Mouse (Mus musculus): Measurements from ENCODE around the gene Il5.

The Il5 gene

DNA sequence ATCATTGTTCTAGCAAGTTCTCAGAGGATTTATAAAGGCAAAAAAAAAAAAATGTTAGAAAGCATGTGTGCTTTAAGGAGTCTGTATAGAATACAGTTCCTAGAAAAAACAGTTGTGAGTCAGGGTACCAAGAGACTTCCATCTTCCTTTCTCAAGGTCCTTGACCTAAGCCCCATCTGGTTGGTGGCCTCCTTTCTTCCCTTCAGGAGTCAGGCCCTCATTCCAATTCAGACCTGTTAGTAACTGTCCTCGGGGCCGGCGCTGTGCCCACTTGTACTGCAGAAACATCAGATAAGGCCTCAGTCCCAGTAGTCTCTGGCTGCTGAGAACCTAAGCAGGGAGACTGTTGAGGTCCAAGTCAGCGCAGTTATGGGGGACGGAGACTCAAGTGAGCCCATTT is 52.5 kb downstream of the Il5 start, which contains the start of gene Gm17334:
Gm17334 (minus strand) TSS at position 101 of the 400 bp plus-strand sequence.
- no peak for DNase-seq

DNA sequence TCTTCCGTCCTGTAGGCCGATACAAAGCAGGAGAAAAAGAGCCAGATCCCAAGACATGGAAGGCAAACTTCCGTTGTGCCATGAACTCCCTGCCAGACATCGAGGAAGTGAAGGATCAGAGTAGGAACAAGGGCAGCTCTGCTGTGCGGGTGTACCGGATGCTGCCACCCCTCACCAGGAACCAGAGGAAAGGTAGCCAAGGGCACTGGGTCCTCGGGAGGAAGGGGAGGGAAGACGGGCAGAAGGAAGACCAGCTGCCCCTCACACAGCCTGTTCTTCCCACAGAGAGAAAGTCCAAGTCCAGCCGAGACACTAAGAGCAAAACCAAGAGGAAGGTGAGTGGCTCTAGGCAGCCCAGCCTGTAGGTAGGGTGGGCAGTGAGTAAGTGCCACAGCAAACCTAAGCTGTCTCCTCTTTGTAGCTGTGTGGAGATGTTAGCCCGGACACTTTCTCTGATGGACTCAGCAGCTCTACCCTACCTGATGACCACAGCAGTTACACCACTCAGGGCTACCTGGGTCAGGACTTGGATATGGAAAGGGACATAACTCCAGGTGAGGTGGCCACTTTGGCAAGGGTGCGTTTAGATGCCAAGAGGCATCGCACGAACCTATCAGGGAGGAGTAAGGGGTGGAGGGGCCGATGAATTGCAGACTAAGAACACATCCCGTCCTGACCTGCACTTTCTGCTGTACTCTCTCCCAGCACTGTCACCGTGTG is 53.2 kb downstream of the Il5 start:
- DNase-seq, result no peak
